Mouse (Mus musculus) layer of hippocampus, adult 8-10 months (tissue): ENCODE results near the gene Gm6871. TPM values are rescaled to one million over a fixed set of nuclear protein-coding genes. Genes with fewer than 3 reads are reported as not detected.
"Not testable (repeated sequence)": the region's sequence is repeated elsewhere in the genome, so short reads cannot be mapped to it uniquely, and the experiment has no call there.

Source experiments
- DNase-seq, 2 experiments: peaks; one replicate each; pipeline ENCODE4 v3.0.0; 2022; ENCODE audit warnings: low spot score in 2 of 2
- total RNA-seq, 4 experiments: library from RNA; stranded (reverse); gene quantifications; 2 replicates each; pipeline ENCODE4 v1.2.4; 2022

Gene Gm6871
- not detected for total RNA-seq

GRCm38 (mm10) chr7:41573562-41573961 is at the start of gene Gm6871:
Gene Gm6871 (minus strand): TSS chr7:41573662.
- DNase-seq: not testable (repeated sequence)

DNA sequence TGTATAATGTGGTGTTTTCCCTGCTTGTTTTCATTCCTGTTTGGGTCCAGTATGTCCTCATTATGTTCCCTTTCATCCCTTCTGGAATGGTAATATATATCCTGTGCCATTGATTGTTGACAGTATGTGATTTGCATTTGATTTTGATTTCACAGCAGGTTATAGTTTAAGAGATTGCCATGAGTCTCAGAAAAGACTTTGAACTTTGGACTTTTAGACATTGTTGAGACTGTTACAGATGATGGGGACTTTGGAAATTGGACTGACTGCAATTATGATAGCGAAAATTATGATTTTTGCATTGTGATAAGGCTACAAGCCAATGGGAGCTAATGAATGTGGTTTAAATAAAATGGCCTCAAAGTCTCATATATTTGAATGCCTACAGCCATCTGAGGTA is 42.8 kb upstream of the Gm6871 start:
- DNase-seq: not testable (repeated sequence)

GRCm38 (mm10) chr7:41611654-41612053 is 38.2 kb upstream of the Gm6871 start:
- no peak for DNase-seq

DNA sequence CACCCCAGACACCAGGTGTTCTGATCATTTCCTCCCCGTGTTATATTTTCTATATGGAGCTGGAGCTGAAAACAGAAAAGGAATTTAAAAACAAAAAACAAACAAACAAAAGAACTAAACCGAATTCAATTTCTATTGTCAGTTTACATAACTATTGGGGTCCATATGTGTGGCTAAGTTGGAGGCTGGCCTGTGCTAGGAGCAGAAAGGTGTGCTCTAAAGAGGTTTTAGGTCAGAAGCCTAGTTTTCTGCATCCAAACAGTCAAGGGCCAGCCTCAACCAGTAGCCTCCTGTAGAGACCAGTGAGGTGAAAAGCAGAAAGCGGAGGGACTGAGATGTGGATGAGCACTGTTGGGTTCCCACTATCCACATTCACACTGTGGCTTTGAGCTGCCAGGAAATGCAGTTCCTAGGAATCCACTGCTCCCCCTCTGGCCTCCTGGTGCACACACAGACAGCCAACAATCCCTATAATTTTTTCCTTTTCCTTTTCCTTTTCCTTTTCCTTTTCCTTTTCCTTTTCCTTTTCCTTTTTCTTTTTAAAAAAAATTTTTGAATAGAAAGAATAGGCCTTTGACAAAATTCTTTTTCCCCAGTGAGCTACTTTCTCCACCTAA is 26.6 kb upstream of the Gm6871 start:
- DNase-seq: peak in 1 of 2 experiments; percentile 5

DNA sequence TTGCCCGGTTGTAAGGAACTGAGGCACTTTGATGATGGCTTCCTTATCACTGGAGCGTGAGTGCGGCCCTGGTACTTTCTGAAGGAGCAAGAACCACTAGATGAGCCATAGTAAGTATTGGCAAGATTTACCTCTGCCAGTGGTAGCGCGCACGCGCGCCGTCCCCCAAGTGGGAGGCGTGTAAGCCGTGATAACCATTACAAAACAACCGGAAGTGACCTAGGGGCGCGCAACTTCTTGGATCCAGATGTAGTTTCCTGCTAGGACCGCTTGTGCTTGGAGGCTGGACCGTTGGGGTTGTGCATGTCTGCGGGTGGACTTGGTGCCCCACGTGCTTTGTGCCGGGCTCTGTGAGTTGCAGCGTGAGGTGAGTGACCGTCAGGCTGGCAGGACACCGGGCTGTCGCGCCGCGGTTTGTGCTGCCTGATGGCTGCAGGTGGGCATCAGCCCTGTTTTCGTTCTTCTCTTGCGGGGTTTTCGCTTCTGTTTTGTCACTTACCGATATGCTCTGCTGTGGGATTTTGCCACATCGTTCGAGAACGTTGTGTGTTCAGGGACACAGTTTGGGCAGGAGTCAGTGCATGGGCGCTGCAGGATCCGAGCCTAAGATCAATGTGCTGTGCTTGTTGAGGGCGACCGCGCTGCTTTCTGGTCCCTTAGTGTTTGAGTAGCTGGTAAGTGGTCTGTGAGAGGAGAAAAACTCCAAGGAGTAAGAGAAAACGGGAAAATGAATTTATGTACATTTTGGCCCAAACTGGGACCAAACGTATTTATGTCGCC is 25.8 kb upstream of the Gm6871 start, which contains the start of gene 2610021A01Rik:
2610021A01Rik (plus strand) TSS at position 197 of the 780 bp plus-strand sequence.
- DNase-seq: peak; percentile 93 to 94

GRCm38 (mm10) chr7:41598615-41599014 is 25.2 kb upstream of the Gm6871 start:
- no peak for DNase-seq

GRCm38 (mm10) chr7:41587831-41588230 is 14.4 kb upstream of the Gm6871 start:
- DNase-seq: not testable (repeated sequence)

GRCm38 (mm10) chr7:41582028-41582427 is 8.6 kb upstream of the Gm6871 start:
- DNase-seq: no peak

GRCm38 (mm10) chr7:41577956-41578355 is 4.5 kb upstream of the Gm6871 start:
- no peak for DNase-seq

- no peak for DNase-seq
These were observed 12.8 kb downstream of the Gm6871 start for GRCm38 (mm10) chr7:41560681-41561080.

- no peak for DNase-seq
These were observed 60.8 kb downstream of the Gm6871 start for GRCm38 (mm10) chr7:41512672-41513071.

- DNase-seq: no peak
These were observed 61.3 kb downstream of the Gm6871 start for GRCm38 (mm10) chr7:41512207-41512606.

GRCm38 (mm10) chr7:41502402-41502801 is 71.1 kb downstream of the Gm6871 start:
- peak in 1 of 2 experiments; percentile 12 for DNase-seq

- peak; percentile 71 to 72 for DNase-seq
These were observed 73.1 kb downstream of the Gm6871 start for GRCm38 (mm10) chr7:41500151-41500934.

GRCm38 (mm10) chr7:41499389-41500049 is 73.9 kb downstream of the Gm6871 start, which contains the start of the genes Gm20449 and AW146154:
Gene Gm20449 (minus strand): TSS chr7:41499417.
Gene AW146154 (minus strand): TSS chr7:41499890.
- DNase-seq: peak; percentile 98 to 100

GRCm38 (mm10) chr7:41499018-41499388 is 74.5 kb downstream of the Gm6871 start:
- not testable (repeated sequence) for DNase-seq

GRCm38 (mm10) chr7:41498464-41498863 is 75.0 kb downstream of the Gm6871 start:
- not testable (repeated sequence) for DNase-seq

DNA sequence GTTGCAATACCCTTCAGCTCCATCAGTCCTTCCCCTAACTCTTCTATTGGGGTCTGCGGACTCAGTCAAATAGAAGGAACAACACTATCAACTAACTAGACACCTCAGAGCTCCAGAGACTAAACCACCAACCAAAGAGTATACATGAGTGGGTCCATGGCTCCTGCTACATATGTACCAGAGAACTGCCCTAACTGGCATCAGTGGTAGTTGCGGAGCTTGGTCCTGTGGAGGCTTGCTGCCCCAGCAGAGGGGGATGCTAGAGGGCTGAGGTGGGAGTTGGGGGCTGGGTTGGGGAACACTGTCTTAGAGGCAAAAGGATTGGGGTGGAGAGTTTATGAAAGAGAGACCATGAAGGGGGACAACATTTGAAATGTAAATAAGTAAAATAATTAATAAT is 75.6 kb downstream of the Gm6871 start:
- no peak for DNase-seq
